Mouse (Mus musculus): ENCODE measurements at regions not wholly inside any gene's neighbourhood (a gene's known extent, or its start where the extent isn't known, plus 50 kb on each side); places are given as distances from the start of the nearest gene placed in this dataset.
A peak's percentile ranks its signal among the peaks of the same experiment; 100 is the strongest.
"Not testable (repeated sequence)": the region's sequence is repeated elsewhere in the genome, so short reads cannot be mapped to it uniquely, and the experiment has no call there.

GRCm38 (mm10) chr4:84176457-84176856, 498.6 kb downstream of the Bnc2 start:
- not testable (repeated sequence) for DNase-seq

- DNase-seq, result no peak
These were observed 497.2 kb downstream of the Bnc2 start for GRCm38 (mm10) chr4:84177827-84178226.

- DNase-seq, result no peak
These were observed 490.6 kb downstream of the Bnc2 start for GRCm38 (mm10) chr4:84184436-84184835.

- no peak for DNase-seq
These were observed 490.2 kb downstream of the Bnc2 start for GRCm38 (mm10) chr4:84184844-84185243.

GRCm38 (mm10) chr4:84189315-84189714, 485.8 kb downstream of the Bnc2 start:
- no peak for DNase-seq

- no peak for DNase-seq
These were observed 483.8 kb downstream of the Bnc2 start for GRCm38 (mm10) chr4:84191303-84191702.

GRCm38 (mm10) chr4:84192301-84192700, 482.8 kb downstream of the Bnc2 start:
- no peak for DNase-seq

GRCm38 (mm10) chr4:84196732-84197131, 478.3 kb downstream of the Bnc2 start:
- no peak for DNase-seq

- DNase-seq, result no peak
These were observed 476.9 kb downstream of the Bnc2 start for GRCm38 (mm10) chr4:84198176-84198575.

GRCm38 (mm10) chr4:84199181-84199656, 475.9 kb downstream of the Bnc2 start:
- peak; percentile 35 for DNase-seq

- DNase-seq, result no peak
These were observed 474.1 kb downstream of the Bnc2 start for GRCm38 (mm10) chr4:84201001-84201400.

GRCm38 (mm10) chr4:84202231-84202630, 472.8 kb downstream of the Bnc2 start:
- no peak for DNase-seq

- DNase-seq, result no peak
These were observed 471.4 kb downstream of the Bnc2 start for GRCm38 (mm10) chr4:84203680-84204079.

GRCm38 (mm10) chr4:84204777-84205176, 470.3 kb downstream of the Bnc2 start:
- peak; percentile 45 for DNase-seq

- no peak for DNase-seq
These were observed 466.9 kb downstream of the Bnc2 start for GRCm38 (mm10) chr4:84208175-84208574.

- DNase-seq, result no peak
These were observed 465.5 kb downstream of the Bnc2 start for GRCm38 (mm10) chr4:84209538-84209937.

GRCm38 (mm10) chr4:84211311-84211875, 463.7 kb downstream of the Bnc2 start:
- DNase-seq, result no peak

- DNase-seq, result no peak
These were observed 463.1 kb downstream of the Bnc2 start for GRCm38 (mm10) chr4:84212004-84212403.

- DNase-seq, result no peak
These were observed 460.6 kb downstream of the Bnc2 start for GRCm38 (mm10) chr4:84214523-84214922.

GRCm38 (mm10) chr4:84218961-84219360, 456.1 kb downstream of the Bnc2 start:
- DNase-seq, result no peak

- DNase-seq, result no peak
These were observed 452.9 kb downstream of the Bnc2 start for GRCm38 (mm10) chr4:84222057-84222717.

- no peak for DNase-seq
These were observed 452.2 kb downstream of the Bnc2 start for GRCm38 (mm10) chr4:84222805-84223335.

- no peak for DNase-seq
These were observed 450.5 kb downstream of the Bnc2 start for GRCm38 (mm10) chr4:84224556-84224955.

All from kidney, postnatal 14 days (tissue).